Comparison of ENCODE assay signal across 8 mouse cellular contexts in the genomic region with DNA sequence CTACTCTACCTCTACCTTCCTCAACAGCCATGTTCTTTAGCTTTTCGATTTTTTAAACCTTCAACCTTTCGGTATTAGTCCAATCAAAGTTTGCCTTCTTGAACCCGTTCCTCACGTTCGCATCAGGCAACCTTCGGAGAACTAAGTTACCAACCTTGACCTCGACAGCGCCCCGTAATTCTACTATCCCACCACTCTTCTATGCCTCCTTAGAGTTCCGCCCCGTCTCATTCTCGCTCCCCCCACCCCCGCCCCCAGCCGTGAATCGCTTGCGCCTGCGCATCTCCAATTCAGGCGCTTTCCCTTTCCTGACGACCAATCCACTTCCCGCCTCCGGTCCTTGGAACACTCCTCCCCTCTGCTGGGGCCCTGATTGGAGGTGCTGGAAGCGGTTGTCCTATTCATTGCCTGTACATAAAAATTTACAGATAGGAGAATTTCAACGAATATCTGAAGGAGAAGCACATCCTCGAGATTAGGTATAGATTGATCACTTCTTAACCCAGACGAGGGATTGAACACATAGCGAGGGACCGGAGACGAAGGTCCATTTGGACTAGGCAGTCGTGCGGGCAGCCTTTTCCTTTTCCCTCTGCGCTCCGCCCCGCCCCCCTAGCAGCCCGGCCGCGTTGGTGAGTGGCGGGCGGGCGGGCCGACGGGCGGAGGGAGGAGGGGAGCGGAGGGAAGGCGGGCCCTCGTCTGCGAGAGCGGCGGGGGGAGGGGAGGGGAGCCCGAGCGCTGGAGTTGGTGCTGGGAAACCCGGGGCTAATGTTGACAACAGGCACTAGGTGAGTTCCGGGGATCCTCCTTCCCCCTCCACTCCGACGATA. TPM values are rescaled to one million over a fixed set of nuclear protein-coding genes. Genes with fewer than 3 reads are reported as not detected.
DNase-seq lines count a peak whose midpoint lies in the region; ATAC-seq lines count a peak whose summit lies in the region.

A gene (plus strand): TSS at position 704 of the 830 bp plus-strand sequence.

- peak within 1 kb of the TSS; percentile 90 for H3K27ac ChIP-seq in hindbrain, embryonic 15.5 days (replicated peaks)

- H3K4me1 ChIP-seq in hindbrain, embryonic 15.5 days (replicated peaks), result peaks cover 18% of the 10 kb centered on the region

- under 1% methylated on average over 41 of the region's 54 CpGs for WGBS in hindbrain, embryonic 15.5 days

- H3K4me3 ChIP-seq in hindbrain, embryonic 15.5 days, result peak within 1 kb of the TSS; percentile 96

- peak within 1 kb of the TSS; percentile 88 for H3K9ac ChIP-seq in hindbrain, embryonic 15.5 days

- no peaks in the 10 kb centered on the region for H3K9me3 ChIP-seq in hindbrain, embryonic 15.5 days

- H3K27me3 ChIP-seq in hindbrain, embryonic 15.5 days, result no peaks in the 10 kb centered on the region

- peak within 1 kb of the TSS; percentile 73 for H3K4me2 ChIP-seq in hindbrain, embryonic 15.5 days

- no peaks in the 10 kb centered on the region for H3K36me3 ChIP-seq in hindbrain, embryonic 15.5 days

- ATAC-seq in hindbrain, embryonic 15.5 days (ENCODE audit: low FRiP score, low read depth), result peak; percentile 96

- peak; percentile 95 for DNase-seq in T-cell, adult 2 months (ENCODE audit: low spot score)
- DNase-seq in cerebellum, postnatal 36 days, result peak; percentile 93 to 96
- peak; percentile 91 to 94 for DNase-seq in frontal cortex, postnatal 36 days (ENCODE audit: low spot score in 2 of 2)
- peak; percentile 93 for DNase-seq in left cerebral cortex, adult 11 months (ENCODE audit: low spot score)
- peak; percentile 95 to 96 for DNase-seq in lung, postnatal 4 days
- peak; percentile 94 for DNase-seq in retina, postnatal 7 days (ENCODE audit: low read depth, low spot score)
- DNase-seq in urinary bladder, adult 2 months (ENCODE audit: low spot score), result peak; percentile 84

RNA-seq across cellular contexts. Expression of the gene that starts here (rescaled TPM):
- 6.9 and 8.5 TPM in 2 replicates for polyA plus RNA-seq in hindbrain, embryonic 15.5 days (2015; fragmentation: Nextera tagmentation; extraction: Ambion mirVana)
- polyA plus RNA-seq in urinary bladder, adult 2 months (2012; rRNA removed), result 15.3 and 25.0 TPM in 2 replicates

Comparison
In these comparisons a context has a peak if more than half of its experiments do, and no peak if none do; other contexts are left out.
1. Peak in every context shown above with its lines: DNase-seq, ATAC-seq, H3K4me3 ChIP-seq and H3K27ac ChIP-seq.